In the genomic region with DNA sequence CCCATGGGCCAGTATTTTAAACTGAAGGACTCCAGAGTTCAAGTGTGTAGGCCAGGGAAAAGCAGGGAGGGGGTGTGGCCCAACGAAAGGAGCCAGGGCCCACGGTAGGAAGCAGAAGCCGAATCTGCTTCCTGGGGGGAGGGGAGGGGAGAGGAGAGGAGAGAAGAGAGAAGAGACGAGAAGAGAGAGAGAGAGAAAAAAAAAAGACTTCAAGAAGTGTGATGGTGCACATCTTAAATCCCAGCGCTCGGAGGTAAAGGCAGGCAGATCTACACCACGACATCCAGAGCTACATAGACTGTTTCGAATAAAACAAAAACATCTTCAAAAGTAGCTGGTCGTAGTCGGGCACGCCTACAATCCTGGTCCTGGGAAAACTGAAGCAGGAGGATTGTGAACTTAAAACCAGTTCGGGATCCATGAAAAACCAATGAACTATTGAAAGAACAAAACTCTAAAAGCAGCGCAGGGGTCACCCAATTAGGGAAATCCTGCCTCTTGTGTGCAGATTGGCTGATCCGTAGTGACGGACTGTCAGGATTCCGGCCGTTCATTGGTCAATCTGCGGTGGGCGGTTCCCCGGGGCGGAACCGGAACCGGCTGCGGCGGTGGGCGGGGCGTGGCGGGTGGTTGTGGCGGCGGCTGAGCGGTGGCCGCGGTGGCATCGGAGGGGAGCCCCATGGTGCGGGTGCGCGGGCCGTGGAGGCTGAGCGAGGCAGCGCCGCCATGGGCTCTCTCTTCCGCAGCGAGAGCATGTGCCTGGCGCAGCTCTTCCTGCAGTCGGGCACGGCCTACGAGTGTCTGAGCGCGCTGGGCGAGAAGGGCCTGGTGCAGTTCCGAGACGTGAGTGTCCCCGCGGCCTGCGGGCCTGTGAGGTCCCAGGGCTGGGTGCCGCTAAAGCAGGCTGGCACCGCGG, we compare ENCODE assay signal across 7 mouse cellular contexts. TPM values are rescaled to one million over a fixed set of nuclear protein-coding genes. Genes with fewer than 3 reads are reported as not detected.
DNase-seq lines count a peak whose midpoint lies in the region; ATAC-seq lines count a peak whose summit lies in the region.

A gene (plus strand): TSS at position 129 of the 916 bp plus-strand sequence.

- H3K27ac ChIP-seq in embryonic facial prominence, embryonic 11.5 days (replicated peaks; ENCODE audit: low read depth, low read length) = peak within 1 kb of the TSS; percentile 28; the same call in 1 of the 2 replicates
- H3K27ac ChIP-seq in limb, embryonic 11.5 days (replicated peaks; ENCODE audit: low read depth, low read length) = no peak within 1 kb of the TSS; the same call in 1 of the 2 replicates
- H3K27ac ChIP-seq in midbrain, embryonic 14.5 days (replicated peaks; ENCODE audit: low read depth, low read length) = peak within 1 kb of the TSS; percentile 61

- peaks cover 5% of the 10 kb centered on the region for H3K4me1 ChIP-seq in embryonic facial prominence, embryonic 11.5 days (ENCODE audit: control insufficient read depth, insufficient read depth, low read length)
- H3K4me1 ChIP-seq in limb, embryonic 11.5 days (ENCODE audit: control insufficient read depth, insufficient read depth, low read length) = peaks cover 7% of the 10 kb centered on the region
- peaks cover 15% of the 10 kb centered on the region for H3K4me1 ChIP-seq in midbrain, embryonic 14.5 days (ENCODE audit: control insufficient read depth, insufficient read depth, low read length)

- peak within 1 kb of the TSS; percentile 81 for H3K4me2 ChIP-seq in embryonic facial prominence, embryonic 11.5 days (ENCODE audit: low read depth, low read length)
- H3K4me2 ChIP-seq in limb, embryonic 11.5 days (ENCODE audit: low read depth, severe bottlenecking) = peak within 1 kb of the TSS; percentile 89
- H3K4me2 ChIP-seq in midbrain, embryonic 14.5 days (ENCODE audit: low read length) = peak within 1 kb of the TSS; percentile 91

- ATAC-seq in embryonic facial prominence, embryonic 11.5 days (replicated peaks; ENCODE audit: insufficient number of reproducible peaks, low FRiP score, low TSS enrichment, low read depth) = peak; percentile 90
- ATAC-seq in limb, embryonic 11.5 days (ENCODE audit: insufficient number of reproducible peaks, low FRiP score, low TSS enrichment, low read depth) = peak; percentile 84
- ATAC-seq in midbrain, embryonic 14.5 days (ENCODE audit: low FRiP score, low TSS enrichment) = peak; percentile 96

- peak within 1 kb of the TSS; percentile 92 for H3K4me3 ChIP-seq in embryonic facial prominence, embryonic 11.5 days (ENCODE audit: low read depth, low read length)
- peak within 1 kb of the TSS; percentile 91 for H3K4me3 ChIP-seq in limb, embryonic 11.5 days (ENCODE audit: low read depth, low read length)
- H3K4me3 ChIP-seq in midbrain, embryonic 14.5 days (replicated peaks; ENCODE audit: low read depth, low read length) = peak within 1 kb of the TSS; percentile 90

- under 1% methylated on average over 50 of the region's 58 CpGs for WGBS in embryonic facial prominence, embryonic 11.5 days
- WGBS in limb, embryonic 11.5 days = under 1% methylated on average over 55 of the region's 58 CpGs
- WGBS in midbrain, embryonic 14.5 days = under 1% methylated on average over 58 of the region's 58 CpGs

- DNase-seq in adrenal gland, postnatal 14 days = peak; percentile 98
- peak; percentile 94 for DNase-seq in embryonic facial prominence, embryonic 11.5 days (ENCODE audit: low spot score)
- peak; percentile 100 for DNase-seq in heart, adult 11 months
- DNase-seq in kidney, adult 18-20 months = peak; percentile 95
- peak; percentile 96 for DNase-seq in limb, embryonic 11.5 days (ENCODE audit: low spot score)
- DNase-seq in midbrain, embryonic 14.5 days = peak; percentile 96
- DNase-seq in spleen, adult 18-20 months = peak; percentile 89 to 96

- H3K36me3 ChIP-seq in embryonic facial prominence, embryonic 11.5 days (replicated peaks; ENCODE audit: control insufficient read depth, insufficient read depth, low read depth, low read length) = no peaks in the 10 kb centered on the region
- H3K36me3 ChIP-seq in limb, embryonic 11.5 days (ENCODE audit: control insufficient read depth, insufficient read depth, low read length) = no peaks in the 10 kb centered on the region
- peaks cover 11% of the 10 kb centered on the region for H3K36me3 ChIP-seq in midbrain, embryonic 14.5 days (ENCODE audit: control insufficient read depth, insufficient read depth, low read length)

- no peaks in the 10 kb centered on the region for H3K9me3 ChIP-seq in embryonic facial prominence, embryonic 11.5 days (replicated peaks; ENCODE audit: control insufficient read depth, low read length)
- H3K9me3 ChIP-seq in limb, embryonic 11.5 days (ENCODE audit: control insufficient read depth, low read length) = no peaks in the 10 kb centered on the region
- H3K9me3 ChIP-seq in midbrain, embryonic 14.5 days (ENCODE audit: control insufficient read depth, low read length) = no peaks in the 10 kb centered on the region

- H3K9ac ChIP-seq in embryonic facial prominence, embryonic 11.5 days (replicated peaks; ENCODE audit: low read length) = peak within 1 kb of the TSS; percentile 85
- peak within 1 kb of the TSS; percentile 69 for H3K9ac ChIP-seq in limb, embryonic 11.5 days (ENCODE audit: low read length)
- peak within 1 kb of the TSS; percentile 86 for H3K9ac ChIP-seq in midbrain, embryonic 14.5 days (replicated peaks; ENCODE audit: low read length)

- no peaks in the 10 kb centered on the region for H3K27me3 ChIP-seq in embryonic facial prominence, embryonic 11.5 days (ENCODE audit: control insufficient read depth, insufficient read depth, low read length)
- no peaks in the 10 kb centered on the region for H3K27me3 ChIP-seq in limb, embryonic 11.5 days (ENCODE audit: control insufficient read depth, insufficient read depth, low read length)
- no peaks in the 10 kb centered on the region for H3K27me3 ChIP-seq in midbrain, embryonic 14.5 days (ENCODE audit: control insufficient read depth, insufficient read depth, low read length)

RNA-seq across cellular contexts. Expression of the gene that starts here (rescaled TPM):
- total RNA-seq in adrenal gland, postnatal 14 days (2021) = 55.2 and 60.1 TPM in 2 replicates
- 40.0 and 40.4 TPM in 2 replicates for polyA plus RNA-seq in embryonic facial prominence, embryonic 11.5 days (2014; fragmentation: Nextera tagmentation; extraction: Ambion mirVana)
- 47.1 and 49.2 TPM in 2 replicates for polyA plus RNA-seq in limb, embryonic 11.5 days (2014; fragmentation: Nextera tagmentation; extraction: Ambion mirVana)
- 32.9 and 41.1 TPM in 2 replicates for polyA plus RNA-seq in midbrain, embryonic 14.5 days (2014; fragmentation: Nextera tagmentation; extraction: Ambion mirVana)
